ENCODE assay signal across 19 mouse cellular contexts in genomic region chr4:99318211-99318610, GRCm38 (mm10). TPM values are rescaled to one million over a fixed set of nuclear protein-coding genes. Genes with fewer than 3 reads are reported as not detected.
DNase-seq lines count a peak whose midpoint lies in the region; ATAC-seq and TF ChIP-seq lines count a peak whose summit lies in the region.
"Had no signal": no experiment of that assay in that cellular context is flagged by ENCODE, and none has a peak within 500 bp of the region (broad histone marks: within the 10 kb centered on the region; RNA-seq: fewer than 3 reads in every experiment).

No protein-coding gene starts in this region.

- no peak for TF ChIP-seq POLR2A in cerebellum, adult 2 months (IDR thresholded peaks at IDR 0.05; ENCODE audit: borderline replicate concordance, insufficient read depth, low read length)

- 0 out of 2 replicates have a peak, but pooled peaks have one; percentile 47 for ATAC-seq in hindbrain, postnatal 0 days
- no peak for ATAC-seq in hindbrain, embryonic 13.5 days (ENCODE audit: low FRiP score)
- ATAC-seq in kidney, embryonic 16.5 days (ENCODE audit: low FRiP score, low TSS enrichment), result peak; percentile 69
- ATAC-seq in limb, embryonic 12.5 days (ENCODE audit: insufficient number of reproducible peaks, insufficient read depth, low FRiP score, low TSS enrichment, low read depth), result 0 out of 2 replicates have a peak, but pooled peaks have one; percentile 26
- ATAC-seq: CD4-positive, CD25-positive, alpha-beta regulatory T cell, adult 4 months had no signal

- no peaks in the 10 kb centered on the region for H3K27me3 ChIP-seq in hindbrain, postnatal 0 days (ENCODE audit: insufficient read depth, low read length)
- H3K27me3 ChIP-seq in hindbrain, embryonic 13.5 days, result peaks cover 14% of the 10 kb centered on the region; the same call in 1 of the 2 replicates
- no peaks in the 10 kb centered on the region for H3K27me3 ChIP-seq in kidney, embryonic 16.5 days (ENCODE audit: insufficient read depth, low read length)
- H3K27me3 ChIP-seq in limb, embryonic 12.5 days, result no peaks in the 10 kb centered on the region
- H3K27me3 ChIP-seq in cerebellum, adult 2 months (ENCODE audit: control insufficient read depth, insufficient read depth, low read length), result no peaks in the 10 kb centered on the region
- H3K27me3 ChIP-seq: forebrain, embryonic 12.5 days; heart, embryonic 13.5 days had no signal

- peak; percentile 23 for DNase-seq in adrenal gland, postnatal 10 days
- DNase-seq in adrenal gland, postnatal 36 days, result no peak
- DNase-seq in hindbrain, postnatal 0 days (ENCODE audit: low spot score), result peak; percentile 25
- no peak for DNase-seq in cerebellum, adult 2 months
- DNase-seq in spleen, postnatal 14 days (ENCODE audit: low spot score in 2 of 2), result no peak
- DNase-seq: cerebellum, adult 11 months; cerebellum, postnatal 36 days; lung, postnatal 10 days; midbrain, embryonic 14.5 days; right cerebral cortex, postnatal 25 days; thymus, postnatal 36 days had no signal

- no peaks in the 10 kb centered on the region for H3K4me1 ChIP-seq in hindbrain, postnatal 0 days (ENCODE audit: insufficient read depth, low read length)
- H3K4me1 ChIP-seq in hindbrain, embryonic 13.5 days (replicated peaks), result peaks cover 8% of the 10 kb centered on the region
- H3K4me1 ChIP-seq in kidney, embryonic 16.5 days (ENCODE audit: insufficient read depth, low read length), result 0 out of 2 replicates have a peak, but pooled peaks cover 5% of the 10 kb centered on the region
- peaks cover 17% of the 10 kb centered on the region for H3K4me1 ChIP-seq in limb, embryonic 12.5 days (replicated peaks)
- H3K4me1 ChIP-seq in cerebellum, adult 2 months (ENCODE audit: control insufficient read depth, insufficient read depth, low read length), result no peaks in the 10 kb centered on the region
- H3K4me1 ChIP-seq: forebrain, embryonic 12.5 days; heart, embryonic 13.5 days had no signal

- no peak overlapping the region for H3K9ac ChIP-seq in hindbrain, postnatal 0 days (replicated peaks; ENCODE audit: low read length)
- no peak overlapping the region for H3K9ac ChIP-seq in hindbrain, embryonic 13.5 days
- H3K9ac ChIP-seq in kidney, embryonic 16.5 days (replicated peaks; ENCODE audit: low read length), result no peak overlapping the region
- H3K9ac ChIP-seq in limb, embryonic 12.5 days (replicated peaks), result no peak overlapping the region
- H3K9ac ChIP-seq: forebrain, embryonic 12.5 days; heart, embryonic 13.5 days; hindbrain, embryonic 14.5 days had no signal

- 28% methylated on average over 3 of the region's 3 CpGs for WGBS in hindbrain, postnatal 0 days
- 50% methylated on average over 3 of the region's 3 CpGs for WGBS in hindbrain, embryonic 13.5 days
- WGBS in kidney, embryonic 16.5 days, result 34% methylated on average over 3 of the region's 3 CpGs
- WGBS in limb, embryonic 12.5 days, result 29% methylated on average over 3 of the region's 3 CpGs
- 29% methylated on average over 3 of the region's 3 CpGs for WGBS in cerebellum, adult 2 months

- H3K4me2 ChIP-seq in hindbrain, postnatal 0 days (ENCODE audit: low read depth, low read length), result no peak overlapping the region
- no peak overlapping the region for H3K4me2 ChIP-seq in hindbrain, embryonic 13.5 days
- no peak overlapping the region for H3K4me2 ChIP-seq in kidney, embryonic 16.5 days (replicated peaks; ENCODE audit: low read depth, low read length)
- no peak overlapping the region; the same call in 1 of the 2 replicates for H3K4me2 ChIP-seq in limb, embryonic 12.5 days
- H3K4me2 ChIP-seq: forebrain, embryonic 12.5 days; heart, embryonic 13.5 days; hindbrain, embryonic 14.5 days had no signal

- H3K4me3 ChIP-seq in hindbrain, postnatal 0 days (ENCODE audit: low read length), result no peak overlapping the region
- no peak overlapping the region for H3K4me3 ChIP-seq in hindbrain, embryonic 13.5 days
- H3K4me3 ChIP-seq in kidney, embryonic 16.5 days (ENCODE audit: low read length), result no peak overlapping the region
- no peak overlapping the region for H3K4me3 ChIP-seq in limb, embryonic 12.5 days (replicated peaks)
- no peak overlapping the region for H3K4me3 ChIP-seq in cerebellum, adult 2 months (replicated peaks; ENCODE audit: insufficient read depth, low read depth, low read length)
- H3K4me3 ChIP-seq: forebrain, embryonic 12.5 days; heart, embryonic 13.5 days had no signal

- no peak overlapping the region for H3K27ac ChIP-seq in hindbrain, postnatal 0 days
- no peak overlapping the region; the same call in 1 of the 2 replicates for H3K27ac ChIP-seq in hindbrain, embryonic 13.5 days
- no peak overlapping the region for H3K27ac ChIP-seq in kidney, embryonic 16.5 days (ENCODE audit: low read length)
- H3K27ac ChIP-seq in limb, embryonic 12.5 days, result peak overlapping the region; percentile 29; the same call in 1 of the 2 replicates
- H3K27ac ChIP-seq in cerebellum, adult 2 months (ENCODE audit: insufficient read depth, low read length), result no peak overlapping the region
- H3K27ac ChIP-seq: forebrain, embryonic 12.5 days; heart, embryonic 13.5 days; hindbrain, embryonic 14.5 days had no signal

- TF ChIP-seq CTCF in hindbrain, postnatal 0 days (IDR thresholded peaks at IDR 0.05; ENCODE audit: low read depth), result no peak
- no peak for TF ChIP-seq CTCF in cerebellum, adult 2 months (IDR thresholded peaks at IDR 0.05; ENCODE audit: borderline replicate concordance, insufficient read depth, low read depth, low read length)

- H3K9me3 ChIP-seq in hindbrain, postnatal 0 days (ENCODE audit: low read length), result no peaks in the 10 kb centered on the region
- no peaks in the 10 kb centered on the region for H3K9me3 ChIP-seq in hindbrain, embryonic 13.5 days
- no peaks in the 10 kb centered on the region for H3K9me3 ChIP-seq in kidney, embryonic 16.5 days (ENCODE audit: low read length)
- H3K9me3 ChIP-seq in limb, embryonic 12.5 days, result no peaks in the 10 kb centered on the region
- H3K9me3 ChIP-seq: forebrain, embryonic 12.5 days; heart, embryonic 13.5 days had no signal

- no peaks in the 10 kb centered on the region for H3K36me3 ChIP-seq in hindbrain, postnatal 0 days (ENCODE audit: insufficient read depth, low read length)
- H3K36me3 ChIP-seq in hindbrain, embryonic 13.5 days, result no peaks in the 10 kb centered on the region
- H3K36me3 ChIP-seq in kidney, embryonic 16.5 days (ENCODE audit: insufficient read depth, low read length), result no peaks in the 10 kb centered on the region
- H3K36me3 ChIP-seq in limb, embryonic 12.5 days, result no peaks in the 10 kb centered on the region
- H3K36me3 ChIP-seq: forebrain, embryonic 12.5 days; G1E; heart, embryonic 13.5 days had no signal

RNA-seq across cellular contexts. Expression of gene Gm12689, which starts 22.5 kb away (rescaled TPM):
- total RNA-seq in adrenal gland, postnatal 10 days (2021), result under 1 TPM; 0.18 to 0.27 TPM
- total RNA-seq in adrenal gland, postnatal 36 days (2021), result under 1 TPM in 1 of 2 experiments, not detected in 1; 0.30 TPM
- 0.21 TPM in 1 of 2 replicates, not detected in the other for total RNA-seq in hindbrain, postnatal 0 days (2014; rRNA removed)
- 0.21 TPM in 1 of 2 replicates, not detected in the other for polyA plus RNA-seq in hindbrain, postnatal 0 days (2015; fragmentation: Nextera tagmentation; extraction: Ambion mirVana)
- polyA plus RNA-seq in hindbrain, embryonic 13.5 days (2015; fragmentation: Nextera tagmentation; extraction: Ambion mirVana), result 0.43 and 0.44 TPM in 2 replicates
- polyA plus RNA-seq in kidney, embryonic 16.5 days (2015; fragmentation: Nextera tagmentation; extraction: Ambion mirVana), result 0.11 and 0.26 TPM in 2 replicates
- polyA plus RNA-seq in limb, embryonic 12.5 days (2016; fragmentation: Nextera tagmentation; extraction: Ambion mirVana), result 0.30 and 0.31 TPM in 2 replicates
- polyA plus RNA-seq in cerebellum, adult 2 months (2012; rRNA removed), result 3.0 and 3.6 TPM in 2 replicates
- total RNA-seq: G1E had no signal
- polyA plus RNA-seq: G1E had no signal

Comparison
In these comparisons a context has a peak if more than half of its experiments do, and no peak if none do; other contexts are left out.
1. DNase-seq: peak in adrenal gland, postnatal 10 days (single experiment) and hindbrain, postnatal 0 days (single experiment); none in adrenal gland, postnatal 36 days (0 of 2), cerebellum, adult 2 months (0 of 2) and spleen, postnatal 14 days (0 of 2).